Mouse (Mus musculus): ENCODE measurements around the gene Dtnbp1.

Gene Dtnbp1

DNA sequence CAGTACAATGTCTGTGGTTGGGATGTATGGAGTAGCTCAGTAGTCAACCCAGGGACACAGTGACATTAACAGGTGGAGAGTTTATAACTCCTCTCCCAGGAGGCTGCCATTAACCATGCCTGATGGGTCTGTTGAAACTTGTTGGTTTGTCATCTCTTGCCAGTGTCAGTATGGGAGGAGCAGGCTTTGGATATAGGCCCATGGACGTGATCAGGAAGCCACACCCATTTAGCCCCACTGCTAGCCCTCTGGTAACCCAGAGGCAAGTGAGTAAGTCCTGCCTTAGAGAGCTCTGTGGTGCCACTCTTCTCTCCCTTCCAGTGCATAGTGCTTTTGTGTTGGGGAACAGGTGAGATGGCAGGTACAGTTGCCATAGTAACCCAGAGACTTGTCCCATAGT lies 97.7 kb downstream of the Dtnbp1 start:
- no peak for DNase-seq (ENCODE audit: low read depth, low spot score)

DNA sequence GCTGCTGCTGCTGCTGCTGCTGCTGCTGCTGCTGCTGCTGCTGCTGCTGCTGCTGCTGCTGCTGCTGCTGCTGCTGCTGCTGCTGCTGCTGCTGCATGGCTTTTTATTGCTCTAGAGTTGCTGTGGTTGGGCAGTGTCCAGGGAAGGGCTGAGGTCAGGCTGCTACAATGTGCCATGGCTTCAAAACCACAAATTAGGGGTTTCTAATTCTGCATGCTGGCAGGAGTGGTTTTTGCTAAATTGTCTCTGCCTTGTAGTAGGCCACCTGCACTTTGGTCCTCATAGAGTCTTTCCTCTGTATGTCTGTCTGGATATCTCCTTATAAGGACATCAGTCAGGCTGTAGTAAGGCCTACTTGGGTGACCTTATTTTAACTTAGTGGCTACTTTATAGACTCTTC lies 98.5 kb downstream of the Dtnbp1 start:
- no peak for DNase-seq (ENCODE audit: low read depth, low spot score)

DNA sequence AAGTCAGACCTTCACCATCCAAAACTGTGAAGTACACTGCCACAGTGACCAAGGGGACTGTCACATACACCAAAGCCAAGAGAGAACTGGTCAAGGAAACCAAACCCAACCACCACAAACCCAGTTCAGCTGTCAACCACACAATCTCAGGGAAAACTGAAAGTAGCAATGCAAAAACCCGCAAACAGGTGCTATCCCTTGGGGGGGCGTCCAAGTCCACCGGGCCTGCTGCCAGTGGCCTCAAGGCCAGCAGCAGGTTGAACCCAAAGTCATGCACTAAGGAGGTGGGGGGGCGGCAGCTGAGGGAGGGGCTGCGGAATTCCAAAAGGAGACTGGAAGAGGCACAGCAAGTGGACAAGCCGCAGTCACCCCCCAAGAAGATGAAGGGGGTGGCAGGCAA lies 99.6 kb downstream of the Dtnbp1 start:
- DNase-seq (ENCODE audit: low read depth, low spot score) = no peak

DNA sequence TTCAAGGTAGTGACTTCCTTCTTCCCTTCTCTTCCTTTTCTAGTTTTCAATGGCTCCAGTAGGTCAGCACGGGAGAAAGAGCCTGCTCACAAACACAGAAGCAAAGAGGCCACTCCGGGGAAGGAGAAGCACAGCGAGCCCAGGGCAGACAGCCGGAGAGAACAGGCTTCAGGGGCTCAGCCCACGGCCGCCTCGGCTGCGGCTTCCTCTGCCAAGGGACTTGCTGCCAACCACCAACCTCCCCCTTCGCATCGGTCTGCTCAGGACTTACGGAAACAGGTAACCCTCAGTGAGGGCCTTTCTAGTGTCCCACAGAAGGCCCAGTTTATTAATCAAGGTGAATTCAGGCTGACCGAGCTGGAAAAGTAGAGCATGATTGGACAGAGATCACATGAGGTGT lies 105.7 kb downstream of the Dtnbp1 start:
- no peak for DNase-seq (ENCODE audit: low read depth, low spot score)

DNA sequence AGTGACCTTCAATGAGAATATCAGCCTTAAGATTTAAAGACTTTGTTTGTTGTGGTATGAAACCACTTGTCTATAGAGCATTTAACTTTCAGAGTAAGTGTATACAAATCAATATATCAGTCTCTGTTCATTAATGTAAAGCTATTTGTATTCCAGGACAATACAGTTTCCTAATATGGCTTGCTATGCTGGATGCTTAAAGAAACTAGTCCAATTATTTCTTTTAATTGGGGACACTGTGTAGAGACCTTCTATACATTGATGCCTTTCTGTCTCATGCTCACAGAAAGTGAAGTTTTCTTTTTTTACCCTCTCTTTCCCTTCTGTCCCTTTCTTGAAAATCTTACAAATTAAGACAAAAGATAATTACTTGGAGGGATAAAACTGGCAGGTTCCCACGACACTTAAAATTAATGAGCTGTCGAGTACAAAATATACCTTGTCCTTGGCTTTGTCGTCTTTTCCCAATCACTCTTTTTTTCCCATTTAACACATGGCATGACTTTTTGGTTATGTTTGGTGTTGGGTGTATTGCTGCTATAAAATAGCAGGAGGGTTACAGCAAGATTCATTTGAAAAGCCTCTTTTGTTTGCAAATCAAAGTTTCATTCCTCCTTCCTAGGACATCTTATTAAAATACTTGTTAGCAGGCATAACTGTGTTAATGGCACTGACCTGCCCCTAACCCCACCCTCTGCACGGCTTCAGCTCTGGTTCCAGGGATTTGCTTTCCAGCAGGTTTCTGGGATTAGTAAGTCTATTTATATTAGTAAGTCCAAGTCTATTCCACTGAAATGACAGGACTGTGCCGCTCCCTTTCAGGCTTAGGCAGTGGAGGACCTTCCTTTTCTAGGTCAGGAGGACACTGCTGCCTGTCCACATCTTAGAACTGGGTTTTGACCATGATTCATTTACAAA lies 109.9 kb downstream of the Dtnbp1 start:
- no peak for DNase-seq (ENCODE audit: low read depth, low spot score)

DNA sequence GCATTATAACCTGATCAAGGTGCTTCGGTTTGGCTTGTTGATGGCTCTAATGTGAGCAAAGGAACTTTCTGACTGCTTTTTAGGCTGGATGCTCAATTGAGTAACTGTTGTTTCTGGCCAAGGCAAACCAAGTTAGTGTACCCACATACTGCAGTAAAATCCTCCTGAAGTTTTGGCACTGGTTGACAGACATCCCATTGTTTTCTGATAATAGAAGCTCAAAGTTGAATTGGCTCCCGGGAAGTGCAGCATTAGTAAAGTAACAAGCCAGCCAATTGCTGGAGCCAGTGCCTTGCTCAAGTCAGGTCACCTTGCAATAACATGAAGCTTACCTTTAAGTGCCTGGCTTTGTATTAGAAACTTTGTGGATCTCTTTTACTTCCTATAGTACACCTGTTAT lies 111.3 kb downstream of the Dtnbp1 start:
- no peak for DNase-seq (ENCODE audit: low read depth, low spot score)

DNA sequence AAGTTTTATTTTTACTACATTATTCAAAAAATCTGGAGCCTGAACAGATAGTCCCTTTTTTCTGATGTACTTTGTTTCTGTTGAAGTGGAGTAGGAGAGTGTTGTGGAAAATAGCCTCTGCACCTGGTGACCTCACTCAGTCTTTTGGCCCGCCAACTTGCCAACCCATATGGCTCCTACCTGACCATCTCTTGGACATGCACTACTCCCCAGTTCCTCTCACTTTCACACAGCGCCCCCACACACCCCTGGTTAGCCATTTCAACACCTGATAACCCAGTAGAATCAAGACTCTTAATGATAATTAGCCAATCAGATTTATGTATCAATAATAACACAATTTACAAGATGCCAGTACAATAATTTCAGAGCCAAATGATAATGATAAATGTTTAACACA lies 115.7 kb downstream of the Dtnbp1 start:
- no peak for DNase-seq (ENCODE audit: low read depth, low spot score)

DNA sequence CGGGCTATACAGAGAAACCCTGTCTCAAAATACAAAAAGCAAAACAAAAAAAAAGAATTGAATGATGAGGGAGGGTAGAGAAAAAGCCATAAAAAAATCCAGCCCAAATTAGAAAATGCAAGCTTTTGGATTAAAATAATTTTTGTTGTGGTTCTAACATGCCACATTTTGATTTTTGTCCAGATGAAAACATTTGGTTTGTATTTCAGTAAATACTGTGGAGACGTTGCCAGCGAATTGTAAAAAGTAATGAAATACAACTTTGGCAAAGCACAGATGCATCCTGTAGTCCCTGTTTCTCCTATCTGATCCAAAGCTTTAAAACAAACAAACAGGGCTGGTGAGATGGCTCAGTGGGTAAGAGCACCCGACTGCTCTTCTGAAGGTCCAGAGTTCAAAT lies 120.9 kb downstream of the Dtnbp1 start:
- no peak for DNase-seq (ENCODE audit: low read depth, low spot score)

DNA sequence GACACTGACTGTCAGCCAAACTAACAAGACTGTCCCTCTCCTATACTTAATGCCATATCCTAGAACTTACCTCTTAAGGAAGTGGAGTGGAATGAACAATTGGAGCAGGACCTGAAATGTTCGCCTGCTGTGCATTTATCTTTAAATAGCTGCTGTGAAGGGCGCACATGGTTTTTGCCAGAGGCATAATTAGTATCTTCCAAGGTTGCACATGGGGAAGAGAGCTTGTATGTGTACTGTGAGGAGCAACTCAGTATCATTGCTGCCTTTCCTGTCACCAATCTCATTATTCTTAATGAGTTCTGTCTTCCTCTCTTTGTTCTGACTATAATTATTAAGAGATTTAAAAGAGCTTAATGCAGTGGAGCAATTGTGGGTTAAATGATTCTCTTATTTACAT lies 125.1 kb downstream of the Dtnbp1 start:
- no peak for DNase-seq (ENCODE audit: low read depth, low spot score)

Measured in telencephalon, adult 2 months (tissue).